Mouse (Mus musculus) adipocyte (in vitro differentiated cells): ENCODE measurements around the gene Thnsl2.

Experiments used
- DNase-seq: peaks from one replicate; pipeline ENCODE4 v3.0.0-alpha.2; 2016; ENCODE audit warnings: low spot score

Gene Thnsl2

GRCm38 (mm10) chr6:71143894-71144455 is at the start of gene Thnsl2:
Thnsl2 (minus strand) TSS chr6:71144439.
- no peak for DNase-seq

DNA sequence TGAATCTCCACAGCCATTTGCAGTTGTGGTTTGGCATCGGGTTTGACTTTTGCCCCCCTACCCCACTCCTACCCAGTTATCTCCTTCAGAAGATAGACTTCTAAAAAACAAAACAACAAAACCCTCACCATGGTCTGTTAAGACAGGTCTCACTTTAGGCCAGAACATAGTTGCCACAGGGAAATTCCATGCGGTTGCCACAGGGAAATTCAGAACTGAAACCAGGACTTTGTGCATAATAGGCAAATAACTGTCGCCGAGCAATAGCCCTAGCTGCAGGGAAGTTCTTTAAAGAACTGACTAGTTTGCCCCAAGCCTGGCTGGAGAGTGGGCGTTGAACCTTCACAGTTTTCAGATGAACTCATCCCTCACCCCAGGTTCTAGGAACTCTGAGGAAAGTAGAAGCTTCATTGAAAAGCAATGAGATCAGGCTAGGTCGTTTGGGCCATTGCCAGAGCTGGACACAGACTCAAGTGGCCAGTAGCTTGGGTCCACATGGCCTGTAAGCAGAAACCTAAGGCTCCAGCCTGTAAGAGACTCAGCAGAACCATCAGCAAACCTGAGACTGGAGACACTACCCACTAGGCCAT is 49.0 kb upstream of the Thnsl2 start:
- no peak for DNase-seq

- DNase-seq = no peak
Measured at GRCm38 (mm10) chr6:71190501-71190900, 46.3 kb upstream of the Thnsl2 start.

- peak; percentile 14 for DNase-seq
Measured at GRCm38 (mm10) chr6:71189578-71189977, 45.3 kb upstream of the Thnsl2 start.

- peak; percentile 41 for DNase-seq
Measured at GRCm38 (mm10) chr6:71184941-71185604, 40.8 kb upstream of the Thnsl2 start.

GRCm38 (mm10) chr6:71180596-71180995 is 36.4 kb upstream of the Thnsl2 start:
- DNase-seq = no peak

- DNase-seq = no peak
Measured at GRCm38 (mm10) chr6:71172812-71173580, 28.8 kb upstream of the Thnsl2 start.

GRCm38 (mm10) chr6:71166551-71167169 is 22.4 kb upstream of the Thnsl2 start:
- DNase-seq = peak; percentile 86

DNA sequence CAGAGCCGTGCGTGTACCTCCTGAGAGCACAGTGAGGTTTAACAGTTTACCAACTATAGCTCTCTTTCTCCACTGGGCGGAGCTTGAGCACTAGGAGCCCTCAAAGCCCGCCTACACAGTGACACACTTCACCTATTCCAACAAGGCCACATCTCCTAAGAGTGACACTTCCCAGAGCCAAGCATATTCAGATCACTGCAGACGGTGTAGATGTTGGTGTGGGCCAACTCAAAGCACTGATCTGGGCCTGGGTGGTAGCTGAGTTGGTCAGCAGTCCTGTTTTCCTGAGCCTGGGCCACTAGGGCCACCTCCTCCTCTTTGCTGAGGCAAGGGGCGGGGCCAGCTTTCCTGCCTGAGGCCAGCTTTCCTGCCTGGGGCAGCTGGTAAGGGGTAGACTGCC is 20.2 kb upstream of the Thnsl2 start:
- peak; percentile 14 for DNase-seq

DNA sequence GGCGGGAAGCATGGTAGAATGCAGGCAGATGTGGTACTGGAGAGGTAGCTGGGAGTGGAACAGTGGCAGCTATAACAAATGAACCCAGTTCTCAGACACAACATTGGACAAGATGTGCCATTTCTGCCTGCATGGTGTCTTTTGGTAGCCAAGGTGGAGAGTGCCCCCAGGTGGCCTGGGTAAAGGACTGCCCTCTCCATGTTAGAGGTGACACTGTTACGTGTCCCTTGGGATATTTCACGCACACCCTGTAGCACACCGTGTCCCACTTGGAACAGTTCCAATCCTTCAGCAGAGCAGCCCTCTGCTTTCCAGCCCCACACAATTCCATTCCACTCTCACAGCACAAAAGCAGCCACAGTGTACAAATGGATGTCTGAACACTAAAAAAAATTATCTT is 18.0 kb upstream of the Thnsl2 start:
- DNase-seq = no peak

DNA sequence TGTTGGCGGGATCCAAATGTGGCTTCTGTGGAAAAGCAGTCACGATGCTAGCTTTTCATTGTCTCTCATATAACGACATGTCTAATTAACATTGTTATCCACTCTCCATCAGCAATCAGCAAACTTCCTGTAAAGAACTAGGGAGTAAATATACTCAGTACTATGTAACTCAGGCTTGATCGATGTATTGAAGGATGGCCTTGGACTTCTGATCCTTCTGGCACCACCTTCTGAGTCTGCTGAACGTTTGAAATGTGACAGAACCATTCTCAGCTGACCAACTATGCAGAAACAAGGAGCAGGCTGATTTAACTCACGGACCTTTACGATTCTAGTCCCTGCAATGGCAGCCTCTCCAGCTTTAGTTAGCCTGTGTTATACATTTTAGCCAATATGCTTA is 17.1 kb upstream of the Thnsl2 start:
- DNase-seq = no peak

DNA sequence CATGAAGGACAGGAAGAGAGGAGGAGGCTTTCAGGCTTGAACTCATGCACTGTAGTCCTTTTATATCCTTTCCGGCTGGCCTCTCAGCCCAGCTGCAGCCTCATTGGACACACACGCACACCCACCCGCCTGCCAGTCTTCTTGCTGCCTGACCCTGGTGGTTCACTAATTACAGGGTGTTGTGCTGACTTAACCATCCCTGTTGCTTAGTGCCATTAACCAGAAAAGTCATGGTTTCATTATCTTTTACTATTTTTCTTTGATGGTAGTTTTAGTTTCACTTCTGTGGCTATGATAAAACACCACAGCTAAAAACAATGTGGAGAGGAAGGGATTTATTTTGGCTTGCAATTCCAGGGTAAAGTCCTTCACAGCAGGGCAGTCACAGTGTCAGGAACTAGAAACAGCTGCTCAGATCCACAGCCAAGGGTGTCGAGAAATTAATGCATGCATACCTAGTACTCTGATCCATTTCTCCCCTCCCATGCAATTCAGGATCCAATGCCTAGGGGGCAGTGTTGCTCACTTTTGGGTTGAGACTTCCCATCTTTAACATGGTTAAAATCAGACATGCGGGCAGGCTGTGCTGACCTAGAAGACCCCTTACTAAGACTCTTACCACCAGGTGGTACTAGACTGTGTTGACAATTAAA is 12.6 kb upstream of the Thnsl2 start:
- no peak for DNase-seq

- no peak for DNase-seq
Measured at GRCm38 (mm10) chr6:71154861-71155260, 10.6 kb upstream of the Thnsl2 start.

- no peak for DNase-seq
Measured at GRCm38 (mm10) chr6:71153486-71153885, 9.2 kb upstream of the Thnsl2 start.

- DNase-seq = no peak
Measured at GRCm38 (mm10) chr6:71151098-71151497, 6.9 kb upstream of the Thnsl2 start.

DNA sequence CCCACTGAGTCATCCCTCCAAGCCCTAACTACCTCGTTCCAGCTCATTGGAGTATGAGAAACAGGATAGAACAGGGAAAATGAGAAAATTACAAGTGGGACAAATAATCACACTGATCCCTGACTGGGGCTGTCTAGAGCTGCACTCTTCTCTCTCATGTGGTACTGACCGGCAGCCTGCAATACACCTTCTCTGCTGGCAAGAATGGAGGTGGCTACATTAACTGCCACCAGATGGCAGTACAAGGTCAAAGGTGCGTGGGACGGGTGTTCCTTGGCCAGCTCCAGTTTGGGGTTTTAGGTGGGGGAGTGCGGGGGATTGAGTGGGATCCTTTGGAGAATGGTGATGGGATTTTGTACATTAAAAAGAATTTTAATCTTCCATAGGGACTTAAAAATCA is 5.3 kb upstream of the Thnsl2 start:
- peak; percentile 68 for DNase-seq

DNA sequence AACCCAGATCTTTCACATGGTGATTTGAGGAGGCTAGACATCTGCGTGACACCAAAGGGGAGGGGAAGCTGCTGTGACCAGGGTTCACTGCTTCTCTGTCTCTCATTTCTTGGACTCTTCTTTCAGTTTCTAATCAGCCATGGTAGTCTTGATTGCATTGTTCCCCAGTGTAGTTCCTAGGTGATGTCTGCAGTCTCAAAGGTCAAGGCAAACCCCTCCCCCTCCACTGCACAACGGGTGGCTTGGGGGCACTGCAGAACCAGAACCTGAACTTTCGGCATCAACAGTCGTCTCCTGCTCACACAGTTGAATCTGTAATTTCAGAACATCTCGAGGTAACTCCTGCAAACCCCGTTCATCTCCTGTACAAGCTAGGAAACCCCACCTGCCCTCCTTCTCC is 4.1 kb upstream of the Thnsl2 start:
- no peak for DNase-seq

DNA sequence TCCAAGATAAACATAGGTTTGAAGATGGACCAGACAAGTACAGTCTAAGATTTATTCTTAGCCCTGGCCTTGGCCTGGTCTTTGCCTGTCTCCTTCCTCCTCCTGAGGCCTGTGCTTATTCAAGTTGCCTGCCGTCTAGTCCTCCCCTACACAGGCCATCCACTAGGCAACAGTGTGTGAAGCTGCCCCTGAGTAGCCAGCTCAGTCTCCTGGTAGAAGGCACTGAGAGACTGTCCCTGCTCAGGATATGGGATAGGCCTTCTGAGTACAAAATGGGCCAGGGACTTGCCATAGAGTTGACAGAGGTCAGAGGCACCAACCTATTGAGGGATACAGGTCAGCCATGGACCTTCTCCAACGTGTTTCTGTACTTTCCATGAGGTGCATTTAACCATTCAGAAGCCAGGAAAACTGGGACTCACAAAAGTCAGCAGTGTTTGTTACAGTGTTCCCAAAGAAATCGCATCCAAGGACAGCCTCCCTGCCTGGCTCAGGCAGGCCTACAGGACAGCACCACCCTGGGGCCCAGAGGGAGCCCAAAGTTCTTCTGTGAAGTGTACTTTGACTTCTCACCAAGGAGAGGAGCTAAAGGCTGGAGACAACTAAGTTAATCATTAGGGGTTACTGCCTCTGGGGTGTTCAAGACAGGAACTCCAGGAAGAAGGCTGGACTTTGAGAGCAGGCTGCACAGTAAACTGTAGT is 1.2 kb upstream of the Thnsl2 start:
- DNase-seq = no peak

GRCm38 (mm10) chr6:71143154-71143893 is 915 bp downstream of the Thnsl2 start:
- DNase-seq = no peak

- no peak for DNase-seq
Measured at GRCm38 (mm10) chr6:71135031-71135430, 9.2 kb downstream of the Thnsl2 start.

- no peak for DNase-seq
Measured at GRCm38 (mm10) chr6:71133559-71133958, 10.7 kb downstream of the Thnsl2 start.
